Mouse (Mus musculus): ENCODE data around the gene Cfap43.

GRCm38 (mm10) chr19:47953169-47953568 is 34.1 kb upstream of the Cfap43 start:
- TF ChIP-seq CTCF (IDR thresholded peaks at IDR 0.05; ENCODE audit: borderline replicate concordance, control insufficient read depth, extremely low read depth, insufficient read depth, low read length, poor library complexity) (no peak), POLR2A (IDR thresholded peaks at IDR 0.05; ENCODE audit: control insufficient read depth, extremely low read depth, insufficient read depth, low read length, poor library complexity) (no peak)

Data from thymus, adult 2 months (tissue).